Mouse (Mus musculus) CD4-positive, CD25-positive, alpha-beta regulatory T cell, adult 9 weeks (primary cell): ENCODE measurements around the gene Fam171b. TPM values are rescaled to one million over a fixed set of nuclear protein-coding genes. Genes with fewer than 3 reads are reported as not detected.

Source experiments
- polyA plus RNA-seq: library from polyadenylated mRNA; unstranded; fragments of 100-300 nt; shearing (Covaris generic); gene quantifications from one replicate; pipeline ENCODE4 v1.2.1, GENCODE M21; 2017

Fam171b gene
- 0.05 TPM for polyA plus RNA-seq

GRCm38 (mm10) chr2:83812483-83813272 is at the start of gene Fam171b:
Gene Fam171b, plus strand, starts transcription at chr2:83812636.

Other genes with a start within 250 kb of the Fam171b start
- gene Zc3h15, start 168.2 kb upstream of the Fam171b start, polyA plus RNA-seq, result 96.3 TPM
- gene Itgav, start 88.2 kb upstream of the Fam171b start, polyA plus RNA-seq, result 14.3 TPM
- gene Zswim2, start 128.6 kb downstream of the Fam171b start, polyA plus RNA-seq, result not detected
- gene Gm13698, start 143.1 kb downstream of the Fam171b start, polyA plus RNA-seq, result not detected
- not detected for gene Gm13693, start 148.9 kb downstream of the Fam171b start, polyA plus RNA-seq
- gene Gm13695, start 154.7 kb downstream of the Fam171b start, polyA plus RNA-seq, result not detected
- gene Gm13696, start 160.5 kb downstream of the Fam171b start, polyA plus RNA-seq, result not detected
- not detected for gene Gm13694, start 166.3 kb downstream of the Fam171b start, polyA plus RNA-seq
- not detected for gene Gm13697, start 172.1 kb downstream of the Fam171b start, polyA plus RNA-seq
- gene Gm13691, start 177.9 kb downstream of the Fam171b start, polyA plus RNA-seq, result not detected